Mouse (Mus musculus) gastrocnemius, postnatal 25 days (tissue): ENCODE data around the gene Gzme. TPM values are rescaled to one million over a fixed set of nuclear protein-coding genes. Genes with fewer than 3 reads are reported as not detected.
"Not testable (repeated sequence)": the region's sequence is repeated elsewhere in the genome, so short reads cannot be mapped to it uniquely, and the experiment has no call there.

ENCODE experiments used
- DNase-seq: peaks from one replicate; pipeline ENCODE4 v3.0.0; 2022
- long read RNA-seq, 2 experiments: library from polyadenylated mRNA; stranded (forward); transcript quantifications; one replicate each; pipeline ENCODE4 v2.0.0; 2021
- total RNA-seq, 2 experiments: library from RNA; stranded (reverse); gene quantifications; 1 replicate in 1 of 2; 2 replicates in 1 of 2; pipeline ENCODE4 v1.2.3; 2021

Gene Gzme
- total RNA-seq = not detected
- long read RNA-seq, experiment 1 = 0 reads
- long read RNA-seq, experiment 2 = 0 reads

GRCm38 (mm10) chr14:56120525-56120924, at the start of gene Gzme:
TSS of gene Gzme (minus strand) at chr14:56120625.
- no peak for DNase-seq

GRCm38 (mm10) chr14:56168009-56168408, 47.6 kb upstream of the Gzme start:
- DNase-seq = no peak

DNA sequence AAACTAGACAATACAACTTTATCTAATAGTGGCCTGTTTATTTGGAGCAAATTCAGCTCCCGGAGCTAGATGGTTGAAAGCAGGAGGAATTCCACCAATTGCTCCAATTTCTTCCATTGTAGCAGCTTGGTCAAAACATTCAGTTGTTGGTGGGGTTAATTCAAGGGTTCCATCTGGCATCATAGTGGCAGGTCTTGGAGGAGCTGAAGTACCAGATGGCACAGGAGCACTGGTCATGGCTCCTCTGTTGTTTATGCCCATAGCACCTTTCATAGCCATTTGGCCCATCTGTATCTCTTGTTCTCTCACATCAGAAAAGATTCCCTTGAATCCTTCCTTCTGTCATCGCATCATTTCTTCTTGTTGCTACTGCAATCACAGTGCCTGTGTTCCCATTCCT, 41.7 kb upstream of the Gzme start:
- no peak for DNase-seq

- not testable (repeated sequence) for DNase-seq
Measured at GRCm38 (mm10) chr14:56159479-56159878, 39.1 kb upstream of the Gzme start, which contains the start of gene Gzmg. TSS of gene Gzmg (minus strand) at chr14:56159579.

- DNase-seq = no peak
Measured at GRCm38 (mm10) chr14:56155340-56155739, 34.9 kb upstream of the Gzme start.

GRCm38 (mm10) chr14:56133675-56134074, 13.2 kb upstream of the Gzme start:
- DNase-seq = not testable (repeated sequence)

DNA sequence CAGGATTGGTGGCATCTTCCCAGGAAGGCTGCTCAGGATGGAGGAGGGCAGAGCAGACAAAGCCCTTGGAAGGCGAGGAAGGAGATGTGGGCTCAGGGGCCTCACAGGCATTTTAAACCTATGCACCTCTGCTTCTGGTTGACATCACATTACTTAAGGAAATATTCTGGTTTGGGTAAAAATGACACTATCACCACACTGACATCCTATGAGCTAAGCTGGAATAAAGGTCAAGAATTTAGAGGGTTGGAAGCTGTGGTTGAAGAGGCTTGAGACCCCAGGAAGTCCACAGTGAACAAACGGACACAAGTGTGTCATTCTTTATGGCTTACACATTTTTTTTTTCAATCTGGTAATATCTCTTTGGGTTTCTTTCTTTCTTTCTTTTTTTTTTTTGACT, 12.1 kb upstream of the Gzme start, which contains the start of gene Gzmd:
Gzmd (minus strand) TSS at position 101 of the 400 bp plus-strand sequence.
- DNase-seq = not testable (repeated sequence)

GRCm38 (mm10) chr14:56128341-56128740, 7.9 kb upstream of the Gzme start:
- no peak for DNase-seq

- DNase-seq = no peak
Measured at GRCm38 (mm10) chr14:56123516-56123915, 3.1 kb upstream of the Gzme start.

DNA sequence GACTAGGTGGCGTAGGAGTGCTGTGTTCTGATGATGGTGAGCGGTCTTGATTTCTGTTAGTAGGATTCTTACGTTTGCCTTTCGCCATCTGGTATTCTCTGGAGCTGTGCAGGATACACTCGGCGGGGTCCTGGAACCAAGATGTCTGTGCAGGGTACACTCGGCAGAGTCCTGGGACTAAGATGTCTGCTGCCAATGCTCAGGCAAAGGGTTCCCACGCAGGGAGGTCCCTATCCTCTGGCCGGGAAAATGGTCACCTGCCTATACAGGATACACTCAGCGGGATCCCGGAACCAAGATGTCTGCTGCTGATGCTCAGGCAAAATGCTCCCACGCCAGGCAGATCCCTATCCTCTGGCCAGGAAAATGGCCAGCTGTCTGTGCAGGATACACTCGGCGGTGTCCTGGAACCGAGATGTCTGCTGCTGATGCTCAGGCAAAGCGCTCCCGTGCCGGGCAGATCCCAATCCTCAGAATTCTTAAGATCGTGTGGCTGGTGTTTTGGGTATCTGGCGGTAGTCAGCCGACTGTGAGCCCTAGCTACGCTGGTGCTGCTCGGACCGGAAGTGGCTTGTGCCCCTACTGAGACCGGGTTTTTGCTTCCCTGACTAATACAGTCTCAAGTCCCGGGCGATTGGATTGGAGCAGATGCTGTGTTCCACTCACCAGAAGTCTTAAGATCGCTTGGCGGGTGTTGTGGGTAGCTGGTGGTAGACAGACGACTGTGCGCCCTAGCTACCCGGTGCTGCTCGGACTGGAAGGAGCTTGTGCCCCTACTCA, 4.7 kb downstream of the Gzme start:
- DNase-seq = not testable (repeated sequence)

- DNase-seq = no peak
Measured at GRCm38 (mm10) chr14:56105447-56106180, 14.8 kb downstream of the Gzme start.

DNA sequence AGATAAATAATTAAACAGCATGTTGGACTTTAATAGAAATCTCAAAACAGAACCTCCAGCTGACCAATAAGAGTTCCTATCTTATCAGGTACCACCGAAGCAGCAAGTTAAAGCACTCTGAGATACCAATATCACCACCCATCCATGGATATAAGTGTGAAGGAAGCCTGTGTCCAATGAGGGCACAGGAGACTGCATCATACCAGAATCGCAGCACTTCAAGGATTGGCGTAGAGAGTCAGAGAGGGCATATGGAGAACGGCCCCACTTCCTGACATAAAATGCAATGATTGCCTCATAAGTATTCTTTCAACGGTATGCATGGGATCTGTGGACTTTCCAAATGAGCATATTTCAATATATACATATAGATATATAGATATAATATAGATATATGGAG, 15.4 kb downstream of the Gzme start:
- no peak for DNase-seq

DNA sequence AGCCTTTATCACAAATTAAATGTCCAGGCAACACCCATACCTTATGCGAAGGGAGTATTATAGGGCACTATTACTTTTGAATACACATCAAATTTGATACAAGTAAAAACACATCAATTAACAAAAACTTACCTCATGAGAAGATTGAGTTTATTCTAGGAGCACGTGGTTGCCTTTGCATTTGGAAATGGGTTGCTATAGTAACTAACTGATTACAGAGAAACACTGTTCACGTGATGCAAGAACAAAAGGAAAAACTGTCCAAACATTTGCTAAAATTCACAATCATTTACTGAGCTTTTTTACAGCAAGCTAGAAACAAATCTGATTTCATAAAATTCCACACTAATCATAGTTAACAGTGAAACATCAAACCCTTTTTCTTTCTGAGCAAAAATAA, 17.0 kb downstream of the Gzme start:
- no peak for DNase-seq

DNA sequence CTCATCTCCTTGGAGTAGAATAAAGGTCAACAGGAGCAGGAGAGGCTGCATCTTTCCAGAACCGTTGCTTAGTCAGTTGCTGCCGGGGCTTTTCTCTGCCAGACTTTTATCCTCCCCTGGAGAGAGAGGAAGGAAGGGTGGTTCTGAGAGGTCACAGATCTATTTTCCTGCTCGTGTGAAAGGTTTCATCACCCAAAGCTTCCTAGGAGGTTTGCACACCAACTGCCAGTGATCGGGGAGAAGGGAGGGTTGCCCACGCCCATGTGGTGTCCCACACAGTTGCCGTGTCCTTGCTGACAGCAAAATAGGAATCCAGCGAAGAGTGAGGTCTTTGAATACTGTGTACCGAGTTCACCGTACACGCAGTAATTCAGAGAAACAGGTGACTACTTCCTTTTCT, 18.0 kb downstream of the Gzme start, which contains the start of gene Ctsg:
Ctsg (minus strand) TSS at position 189 of the 400 bp plus-strand sequence.
- no peak for DNase-seq

- no peak for DNase-seq
Measured at GRCm38 (mm10) chr14:56098940-56099339, 21.5 kb downstream of the Gzme start.

DNA sequence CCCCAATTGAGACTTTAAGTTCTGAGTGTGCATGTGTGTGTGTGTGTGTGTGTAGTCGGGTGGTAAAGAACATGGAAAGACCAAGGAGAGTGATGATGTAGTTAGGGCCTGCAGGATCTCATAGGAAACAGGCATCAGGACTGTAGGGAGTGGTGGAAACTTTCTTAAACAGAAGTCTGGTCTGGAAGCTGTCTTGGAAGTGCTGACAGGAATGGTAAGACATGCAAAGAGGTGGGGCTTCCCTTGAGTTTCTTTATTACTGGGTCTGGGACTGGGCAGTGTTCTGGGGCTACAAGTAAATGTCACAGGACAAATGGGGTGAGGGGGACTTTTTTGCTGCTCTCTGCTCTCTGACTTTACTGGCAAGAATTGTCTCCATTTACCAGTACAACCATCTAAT, 22.8 kb downstream of the Gzme start:
- no peak for DNase-seq

GRCm38 (mm10) chr14:56093353-56093752, 27.1 kb downstream of the Gzme start:
- no peak for DNase-seq

DNA sequence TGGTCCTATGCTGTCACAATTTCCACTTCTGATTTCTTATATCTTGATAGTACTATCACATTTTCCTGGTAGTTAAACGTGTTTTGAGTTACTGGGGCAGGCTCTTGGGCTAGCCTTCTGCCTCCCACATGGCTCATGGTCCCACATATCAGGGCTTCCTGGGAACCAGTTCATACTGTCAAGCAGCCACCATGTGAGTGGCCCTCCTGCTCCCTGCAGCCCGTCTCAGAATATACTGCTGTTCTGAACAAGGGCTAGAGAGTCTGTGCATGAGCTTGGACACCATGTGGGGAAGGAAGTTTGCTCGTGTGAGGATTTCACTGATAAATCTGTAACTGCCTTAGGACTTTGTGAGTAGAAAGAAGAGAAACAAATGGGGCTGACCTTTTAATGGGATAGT, 33.7 kb downstream of the Gzme start:
- DNase-seq = no peak

DNA sequence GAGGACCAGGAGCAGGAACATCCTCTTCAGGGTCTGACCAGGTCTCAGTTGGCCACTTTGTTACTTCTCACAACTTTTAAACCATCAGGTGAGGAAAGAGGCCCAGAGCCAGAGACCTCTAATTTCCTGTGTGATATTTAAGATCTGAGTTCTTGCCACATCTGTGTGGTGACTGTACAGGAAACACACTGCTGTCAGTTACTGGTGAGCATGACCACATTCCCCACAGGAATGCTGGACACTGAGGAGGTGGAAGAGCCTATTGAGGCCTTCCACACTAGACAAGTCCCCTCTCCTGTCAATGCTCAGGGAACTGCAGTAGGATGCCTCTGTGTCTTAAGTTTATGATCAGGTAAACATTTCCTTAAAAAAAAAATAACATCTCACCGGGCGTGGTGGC, 35.3 kb downstream of the Gzme start, which contains the start of gene Mcpt8:
Mcpt8 (minus strand) TSS at position 107 of the 400 bp plus-strand sequence.
- DNase-seq = no peak

GRCm38 (mm10) chr14:56082016-56082415, 38.4 kb downstream of the Gzme start:
- DNase-seq = no peak
